Mouse (Mus musculus) left cerebral cortex, postnatal 14 days (tissue): ENCODE data around the gene Arhgap32. TPM values are rescaled to one million over a fixed set of nuclear protein-coding genes. Genes with fewer than 3 reads are reported as not detected.

Source experiments
- DNase-seq, 2 experiments: peaks; one replicate each; pipeline ENCODE4 v3.0.0; 2021 to 2022; ENCODE audit warnings: low spot score in 2 of 2, mixed read lengths in 1 of 2
- intact Hi-C: fragments of 180-260 bp; cut with DNase I; formaldehyde crosslinking; loops from one replicate; pipeline ENCODE4 v1.15.1; 2025
- microRNA-seq, 2 experiments: library from miRNA; unstranded; fragments of <30 nt; microRNA quantifications; one replicate each; pipeline ENCODE4 v1.2.0; 2022
- total RNA-seq, 2 experiments: library from RNA; stranded (reverse); gene quantifications; 2 replicates each; pipeline ENCODE4 v1.2.3; 2021

Arhgap32 gene
- total RNA-seq, 2 experiments from 2014 or later = 342 to 403 TPM

GRCm38 (mm10) chr9:32312208-32312607 lies 196.3 kb downstream of the Arhgap32 start:
- intact Hi-C loops = no loop called here
- DNase-seq = no peak

- intact Hi-C loops = no loop called here
Observed at GRCm38 (mm10) chr9:32314071-32314470, 198.1 kb downstream of the Arhgap32 start.

GRCm38 (mm10) chr9:32315999-32316398 lies 200.1 kb downstream of the Arhgap32 start:
- no peak for DNase-seq
- intact Hi-C loops = no loop called here

More at GRCm38 (mm10) chr9:32314071-32314470, 198.1 kb downstream of the Arhgap32 start:
- DNase-seq = no peak

Small RNA genes within 50 kb of the gene (microRNA-seq; reads per million reads assigned to microRNA genes)
- gene Gm44453 = 0 reads per million in 2 experiments

Other genes with a start within 250 kb of the Arhgap32 start
- 1 to 10 TPM; 7.8 to 9.0 TPM for gene Barx2, start 202.7 kb upstream of the Arhgap32 start, total RNA-seq
- gene Kcnj5, start 228.2 kb downstream of the Arhgap32 start, total RNA-seq = 1 to 10 TPM in 1 of 2 experiments, under 1 TPM in 1; 0.99 to 1.1 TPM